Mouse (Mus musculus): Measurements from ENCODE around the gene Uhrf1.

Uhrf1 gene

DNA sequence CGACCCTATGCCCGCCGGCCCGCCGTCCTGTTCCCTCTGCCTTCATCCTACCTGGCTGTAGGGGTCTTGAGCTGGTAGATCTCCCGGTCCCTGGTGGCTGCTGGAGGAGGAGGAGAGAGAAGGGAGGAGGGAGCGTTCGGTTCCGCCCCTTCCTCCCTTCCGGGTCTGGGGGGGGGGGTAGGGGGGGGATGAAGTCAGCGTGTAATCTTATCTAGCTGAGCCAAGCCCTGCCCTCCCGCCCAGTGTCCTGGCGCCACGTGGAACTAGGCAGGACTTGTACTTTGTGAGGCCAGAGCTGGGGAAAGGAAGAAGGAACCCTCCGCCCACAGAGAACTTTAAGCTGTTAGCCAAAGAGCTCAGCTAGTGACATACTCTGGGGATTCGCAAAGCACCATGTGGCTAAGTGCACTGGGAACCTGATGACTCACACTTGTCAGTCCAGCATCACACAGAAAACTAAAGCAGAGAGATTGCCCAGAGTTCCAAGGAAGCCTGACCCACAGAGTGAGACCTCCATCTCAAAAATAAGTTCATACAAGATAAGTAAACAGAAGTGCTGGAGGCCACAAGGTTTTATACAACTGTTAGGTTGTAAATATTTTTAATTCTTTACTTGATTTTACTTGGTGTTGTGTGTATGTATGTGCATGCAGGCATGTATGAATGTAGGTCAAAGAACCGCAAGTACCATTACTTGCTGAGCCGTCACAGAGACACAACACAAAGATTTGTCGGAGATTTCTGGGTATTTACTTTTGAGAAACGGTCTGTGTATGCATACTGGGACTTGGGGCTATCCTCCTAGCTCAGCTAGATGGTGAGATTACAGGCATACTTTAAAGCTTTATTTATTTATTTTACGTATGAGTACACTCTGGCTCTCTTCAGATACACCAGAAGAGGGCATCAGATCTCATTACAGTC is 26.2 kb upstream of the Uhrf1 start, which contains the start of gene Ticam1:
TSS of gene Ticam1 (minus strand) at position 144 of the 924 bp plus-strand sequence.
- peak; percentile 92 to 98 for DNase-seq

DNA sequence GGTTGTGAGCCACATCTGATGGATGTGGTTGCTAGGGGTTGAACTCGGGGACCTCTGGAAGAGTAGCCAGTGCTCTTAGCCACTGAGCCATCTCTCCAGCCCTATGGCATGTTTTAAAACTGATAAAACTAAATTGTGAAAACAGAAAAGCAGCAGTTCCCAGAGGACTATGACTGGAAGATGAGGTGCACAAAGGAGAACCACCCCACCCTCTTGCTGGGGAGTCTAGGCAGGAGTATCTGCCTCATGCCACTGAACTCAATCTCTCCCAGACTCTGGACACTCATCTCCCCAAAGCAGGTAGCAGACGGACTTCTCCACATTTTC is 25.6 kb upstream of the Uhrf1 start:
- no peak for DNase-seq

DNA sequence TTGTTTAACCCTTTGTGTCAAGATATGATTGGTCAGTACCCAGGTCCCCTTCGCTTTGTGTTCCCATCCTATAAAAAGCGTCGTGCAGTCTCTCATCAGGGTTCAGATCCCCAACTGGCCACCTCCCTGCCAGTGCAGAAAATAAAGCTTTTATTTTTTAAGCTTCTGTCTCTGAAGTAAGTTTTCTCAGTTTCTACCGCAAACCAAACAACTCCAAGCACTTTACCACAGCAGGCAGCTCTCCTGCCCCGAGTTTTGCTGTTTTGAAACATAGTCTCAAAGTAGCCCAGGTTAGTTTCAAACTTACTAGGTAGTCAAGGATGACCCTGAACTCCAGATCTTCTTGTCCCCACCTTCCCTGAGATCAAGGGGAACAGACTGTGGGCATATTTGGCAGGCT is 24.8 kb upstream of the Uhrf1 start:
- DNase-seq, result no peak

- DNase-seq, result peak; percentile 65 to 74
Measured at GRCm38 (mm10) chr17:56279481-56280155, 23.5 kb upstream of the Uhrf1 start.

DNA sequence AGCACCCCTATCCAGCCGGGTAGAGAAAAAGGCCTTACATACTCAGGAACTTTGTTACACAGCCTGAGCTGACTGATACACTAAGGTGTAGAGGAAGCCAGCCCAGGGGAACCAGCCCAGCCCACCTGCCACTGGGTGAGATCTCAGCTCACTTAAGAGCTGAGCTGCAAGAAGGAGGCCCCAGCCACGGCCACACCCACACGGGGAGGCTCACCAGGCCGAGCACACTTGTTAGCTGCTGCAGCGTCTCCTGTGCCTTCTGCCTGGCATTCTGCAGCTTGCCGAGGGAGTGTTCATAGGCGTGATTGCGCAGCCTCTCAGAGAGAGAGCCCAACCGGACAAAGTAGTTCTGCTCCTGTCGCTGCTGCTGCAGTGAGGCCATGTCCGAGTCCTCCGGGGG is 21.9 kb upstream of the Uhrf1 start:
- DNase-seq, result no peak

DNA sequence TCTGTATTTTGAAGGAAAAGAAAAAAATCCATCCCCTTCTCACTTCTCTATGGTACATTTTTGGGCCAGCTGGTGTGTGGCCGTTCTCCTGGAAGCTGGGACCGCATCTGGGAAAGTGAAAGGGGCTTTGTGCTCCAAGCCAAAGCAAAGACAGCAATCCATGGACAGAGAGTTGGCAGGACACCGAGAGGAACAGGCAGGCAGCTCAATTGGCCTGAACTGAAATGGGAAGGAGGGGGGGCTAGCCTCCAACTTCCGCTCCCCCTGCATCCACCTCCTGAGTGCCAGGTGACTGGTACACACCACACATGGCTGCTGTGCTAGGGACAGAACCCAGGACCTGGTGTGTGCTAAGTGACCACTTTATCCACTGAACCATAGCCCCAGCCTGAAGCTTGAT is 20.3 kb upstream of the Uhrf1 start:
- DNase-seq, result no peak

GRCm38 (mm10) chr17:56283316-56283715 is 19.8 kb upstream of the Uhrf1 start:
- no peak for DNase-seq

GRCm38 (mm10) chr17:56285995-56286394 is 17.1 kb upstream of the Uhrf1 start:
- DNase-seq, result no peak

DNA sequence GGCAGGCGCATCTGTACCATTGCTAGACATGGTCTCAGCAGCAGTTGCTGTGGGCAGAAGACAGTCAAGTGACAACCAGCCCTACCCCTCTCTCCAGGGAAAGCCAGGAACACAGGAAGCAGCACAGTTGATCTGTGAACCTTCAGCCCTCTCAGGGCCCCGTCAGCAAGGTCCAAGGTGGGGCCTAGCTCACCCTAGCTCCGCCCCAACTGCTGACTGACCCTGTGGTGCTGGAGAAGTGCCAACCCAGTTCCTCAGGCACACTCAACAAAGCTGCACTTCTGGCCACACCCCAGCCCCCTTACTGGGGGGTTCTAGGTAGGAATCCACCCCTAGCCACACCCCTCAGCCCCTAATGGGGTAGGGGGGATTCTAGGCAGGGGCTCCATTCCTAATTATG is 15.3 kb upstream of the Uhrf1 start:
- DNase-seq, result peak; percentile 84 to 85

DNA sequence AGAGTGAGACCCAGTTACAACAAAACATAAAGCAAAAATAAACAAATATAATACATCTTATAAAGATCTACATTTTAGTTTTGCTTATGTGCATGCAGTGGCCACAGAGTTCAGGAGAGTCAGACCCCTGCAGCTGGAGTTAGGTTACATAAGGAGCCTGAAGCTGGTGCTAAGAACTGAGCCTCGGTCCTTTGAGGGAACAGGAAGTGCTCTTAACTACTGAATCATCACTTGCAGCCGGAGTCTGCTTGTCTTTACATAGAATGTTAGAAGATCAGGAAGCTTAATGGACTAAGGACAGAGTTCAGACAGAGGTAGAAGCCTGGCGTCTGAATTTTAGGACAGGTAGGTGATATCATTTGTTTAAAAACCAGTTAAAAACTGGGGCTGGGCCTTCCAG is 14.3 kb upstream of the Uhrf1 start:
- no peak for DNase-seq

DNA sequence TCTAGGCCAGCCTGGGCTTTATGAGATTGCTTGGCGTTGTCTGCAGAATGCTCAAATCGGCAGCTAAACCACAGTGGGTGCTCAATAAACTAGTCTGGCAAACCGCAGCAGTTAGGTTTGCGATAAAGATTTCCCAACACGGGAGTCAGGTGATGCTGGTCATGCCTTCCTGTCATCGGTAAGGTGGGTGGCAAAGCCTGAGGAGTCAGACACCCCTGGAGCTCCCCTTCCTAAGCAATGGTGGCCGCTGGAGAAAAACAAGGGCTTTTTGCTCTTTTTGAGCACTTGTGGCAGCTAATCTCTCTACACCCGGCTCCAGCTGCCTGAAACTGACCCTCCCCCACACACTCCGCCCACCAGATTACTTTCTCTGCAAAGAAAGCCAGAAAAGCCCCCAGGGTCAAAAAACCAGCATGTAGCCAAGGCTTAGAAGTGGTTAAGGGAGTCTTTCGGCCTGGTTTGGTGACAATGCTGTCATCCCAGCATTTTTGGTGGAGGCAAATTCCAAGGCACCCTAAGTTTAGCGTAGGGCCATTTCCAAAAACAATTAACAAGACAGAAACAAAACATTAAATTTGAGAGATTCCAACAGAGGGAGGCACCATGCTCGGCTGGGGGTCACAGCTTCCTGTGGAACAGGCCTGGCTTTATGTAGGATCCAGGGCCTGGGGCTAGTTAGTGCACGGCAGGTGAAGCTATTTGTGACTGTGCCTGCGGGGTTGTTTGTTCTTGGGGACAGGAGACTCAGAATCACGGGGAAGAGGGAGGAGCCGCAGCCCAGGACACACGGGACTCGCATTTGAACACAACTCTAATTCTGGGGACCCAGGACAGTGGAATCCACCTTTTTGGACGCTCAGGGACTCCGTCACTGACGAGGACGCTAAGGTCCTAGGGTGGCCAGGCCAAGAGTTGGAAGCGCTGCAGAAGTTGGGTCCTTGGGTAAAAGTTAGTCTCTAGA is 13.5 kb upstream of the Uhrf1 start:
- DNase-seq, result peak; percentile 70 to 73

DNA sequence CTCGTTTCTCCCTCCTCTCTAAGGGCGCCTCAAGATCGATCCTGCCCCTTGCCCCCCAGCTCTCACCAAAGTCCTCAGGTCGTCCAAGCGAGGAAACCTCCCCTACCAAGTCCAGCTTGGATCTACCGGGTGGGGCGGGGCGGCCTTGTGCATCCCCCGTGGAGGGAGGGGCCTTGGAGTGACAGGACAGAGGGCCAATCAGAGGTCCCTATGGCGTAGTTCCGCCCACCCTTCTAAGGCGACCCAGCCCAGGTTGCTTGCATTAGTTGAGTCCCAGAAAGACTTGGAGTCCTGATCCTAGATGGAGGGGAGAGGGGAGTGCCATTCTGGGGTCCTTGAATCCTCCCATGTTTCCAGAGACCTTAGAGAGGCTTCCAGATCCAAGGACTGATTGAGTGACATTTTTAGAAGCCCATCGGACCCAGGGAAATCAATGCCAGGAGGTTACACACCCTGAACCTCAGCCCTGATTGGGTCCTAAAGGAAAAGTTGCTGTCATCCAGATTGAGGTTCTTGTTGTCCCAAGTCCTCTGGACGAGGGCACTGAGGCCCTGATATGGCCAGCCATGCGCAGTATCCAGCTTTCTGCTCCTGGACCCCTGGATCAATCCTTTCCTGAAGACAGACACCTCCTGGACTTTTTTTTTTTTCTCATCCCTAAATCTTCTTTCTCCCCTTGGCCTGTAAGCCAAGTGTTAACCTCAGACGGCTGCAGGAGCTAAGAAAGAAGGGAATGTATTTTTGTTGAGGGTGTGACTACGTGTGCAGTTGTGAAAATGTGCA is 12.5 kb upstream of the Uhrf1 start:
- peak; percentile 98 for DNase-seq

GRCm38 (mm10) chr17:56291171-56291511 is 12.0 kb upstream of the Uhrf1 start:
- DNase-seq, result peak; percentile 92 to 93

DNA sequence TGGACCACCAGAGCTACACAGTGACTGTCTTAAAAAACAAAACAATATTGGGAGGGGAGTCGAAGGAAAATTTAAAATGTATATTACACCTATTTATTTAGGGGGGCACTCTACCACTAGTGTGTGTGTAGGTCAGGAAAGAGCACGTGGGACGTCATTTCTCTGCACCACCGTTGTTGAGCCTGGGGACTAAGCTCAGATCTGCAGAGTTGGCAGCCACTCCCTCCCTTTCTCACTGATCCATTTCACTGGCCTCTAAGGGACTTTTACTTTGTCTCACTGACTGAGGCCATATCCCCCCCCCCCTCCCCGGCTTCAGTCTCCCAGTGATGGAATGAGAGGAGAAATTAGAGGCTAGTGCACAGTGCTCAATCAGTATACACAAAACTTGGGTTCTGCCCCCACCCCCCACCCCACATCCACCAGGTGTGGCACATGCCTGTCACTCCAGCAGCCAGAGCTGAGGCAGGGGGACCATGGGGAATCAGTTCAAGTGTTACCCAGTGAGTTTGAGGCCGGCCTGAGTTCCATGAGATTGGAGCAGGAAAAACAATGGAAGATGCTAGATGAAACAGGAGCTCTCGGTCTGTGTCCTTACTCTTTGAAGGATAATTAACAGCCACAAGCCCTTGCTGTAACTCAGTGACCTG is 11.2 kb upstream of the Uhrf1 start:
- no peak for DNase-seq

- no peak for DNase-seq
Measured at GRCm38 (mm10) chr17:56292531-56293222, 10.4 kb upstream of the Uhrf1 start, which contains the start of gene Plin3. TSS of gene Plin3 (minus strand) at chr17:56292873.

DNA sequence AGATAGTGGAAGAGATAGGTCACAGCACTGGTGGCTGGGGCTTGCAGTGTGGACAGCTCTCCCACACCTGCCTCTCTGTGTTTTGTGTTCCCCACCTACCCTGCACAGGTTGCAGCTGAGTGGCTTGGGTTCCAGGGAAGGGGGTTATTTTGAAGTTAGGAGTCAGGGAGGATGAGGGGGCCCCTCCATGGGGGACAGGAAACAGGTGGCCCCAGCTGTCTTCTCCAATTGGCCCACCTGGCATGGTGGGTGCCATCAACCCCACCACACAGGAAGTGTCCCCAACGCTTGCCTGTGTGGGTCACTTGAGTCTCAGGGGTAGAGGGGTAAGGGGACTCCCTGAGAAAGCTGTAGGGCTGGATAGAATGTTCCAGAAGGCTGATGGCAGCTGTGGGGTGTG is 9.8 kb upstream of the Uhrf1 start:
- DNase-seq, result no peak

GRCm38 (mm10) chr17:56294241-56294640 is 8.9 kb upstream of the Uhrf1 start:
- DNase-seq, result no peak

DNA sequence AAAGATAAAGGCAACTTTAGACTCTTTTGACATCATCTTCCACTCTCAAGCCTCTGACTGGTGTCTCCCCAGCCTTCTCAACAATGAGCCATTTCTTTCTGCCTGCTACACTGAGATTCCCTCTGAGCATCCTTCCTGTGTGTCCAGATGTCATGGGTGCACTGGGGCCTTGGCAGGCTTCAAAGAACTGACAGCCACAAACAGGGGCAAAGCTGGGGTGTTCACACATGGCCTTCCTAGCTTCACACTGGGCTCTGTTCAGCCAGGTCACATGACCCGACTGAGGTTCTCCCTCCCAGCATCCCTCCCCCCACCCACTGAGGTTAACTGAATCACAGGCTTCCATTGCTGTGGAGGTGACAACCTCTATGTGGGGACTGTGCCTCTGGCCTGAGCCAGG is 6.9 kb upstream of the Uhrf1 start:
- DNase-seq, result no peak

- DNase-seq, result no peak
Measured at GRCm38 (mm10) chr17:56298238-56298637, 4.9 kb upstream of the Uhrf1 start.

DNA sequence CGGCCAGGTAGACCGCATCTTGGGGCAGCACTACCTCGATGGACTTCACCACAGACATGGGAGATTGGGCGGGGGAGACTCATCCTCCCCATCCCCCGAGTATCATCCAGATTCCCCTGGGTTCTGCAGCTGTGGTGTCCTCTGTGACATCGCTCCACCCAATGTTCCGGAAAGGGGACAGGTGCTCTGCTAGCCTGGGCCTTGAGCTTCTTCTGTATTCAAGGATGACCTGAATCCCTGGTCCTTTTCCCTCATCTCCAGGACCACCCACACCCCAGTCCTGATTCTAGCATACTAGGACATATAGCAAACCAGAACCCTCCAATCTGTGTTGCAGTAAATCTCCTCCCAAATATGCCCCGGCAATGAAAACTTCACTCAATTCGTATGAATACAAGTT is 2.9 kb upstream of the Uhrf1 start, which contains the start of gene Arrdc5:
TSS of gene Arrdc5 (minus strand) at position 101 of the 400 bp plus-strand sequence.
- DNase-seq, result no peak
